Mouse (Mus musculus) T-helper 1 cell (primary cell): ENCODE data around the gene Tfdp2.

ENCODE experiments used
- in situ Hi-C: fragments of 300-600 bp; cut with MboI, MseI; formaldehyde crosslinking; loops from one replicate; pipeline ENCODE4 v1.15.1; 2025; ENCODE audit warnings: high pct_unique_total_duplicates

Tfdp2 gene

GRCm38 (mm10) chr9:96299324-96300008 lies 103.4 kb downstream of the Tfdp2 start:
- in situ Hi-C loops, result no loop called here

- in situ Hi-C loops, result no loop called here
Measured at GRCm38 (mm10) chr9:96308816-96309215, 112.7 kb downstream of the Tfdp2 start.

GRCm38 (mm10) chr9:96312074-96312473 lies 116.0 kb downstream of the Tfdp2 start:
- in situ Hi-C loops, result no loop called here

GRCm38 (mm10) chr9:96319333-96319732 lies 123.3 kb downstream of the Tfdp2 start:
- in situ Hi-C loops, result no loop called here

- in situ Hi-C loops, result no loop called here
Measured at GRCm38 (mm10) chr9:96320551-96320980, 124.5 kb downstream of the Tfdp2 start.

- in situ Hi-C loops, result no loop called here
Measured at GRCm38 (mm10) chr9:96322411-96323152, 126.5 kb downstream of the Tfdp2 start.

- in situ Hi-C loops, result no loop called here
Measured at GRCm38 (mm10) chr9:96324502-96324901, 128.4 kb downstream of the Tfdp2 start.

- in situ Hi-C loops, result no loop called here
Measured at GRCm38 (mm10) chr9:96326496-96326923, 130.4 kb downstream of the Tfdp2 start.

- in situ Hi-C loops, result no loop called here
Measured at GRCm38 (mm10) chr9:96328226-96328625, 132.2 kb downstream of the Tfdp2 start.

- in situ Hi-C loops, result no loop called here
Measured at GRCm38 (mm10) chr9:96331146-96331545, 135.1 kb downstream of the Tfdp2 start.

- in situ Hi-C loops, result no loop called here
Measured at GRCm38 (mm10) chr9:96345750-96346149, 149.7 kb downstream of the Tfdp2 start.

GRCm38 (mm10) chr9:96348885-96349284 lies 152.8 kb downstream of the Tfdp2 start:
- in situ Hi-C loops, result no loop called here

GRCm38 (mm10) chr9:96350010-96350409 lies 153.9 kb downstream of the Tfdp2 start:
- in situ Hi-C loops, result loop anchor here (5.0 kb wide), 1 partner anchor 52 kb away; no protein-coding TSS in a partner anchor

GRCm38 (mm10) chr9:96350476-96350875 lies 154.4 kb downstream of the Tfdp2 start:
- in situ Hi-C loops, result loop anchor here (5.0 kb wide), 1 partner anchor 52 kb away; no protein-coding TSS in a partner anchor

GRCm38 (mm10) chr9:96351771-96352170 lies 155.7 kb downstream of the Tfdp2 start:
- in situ Hi-C loops, result loop anchor here (5.0 kb wide), 1 partner anchor 51 kb away; no protein-coding TSS in a partner anchor

- in situ Hi-C loops, result loop anchor here (5.0 kb wide), 1 partner anchor 49 kb away; no protein-coding TSS in a partner anchor
Measured at GRCm38 (mm10) chr9:96353121-96353769, 157.2 kb downstream of the Tfdp2 start.

GRCm38 (mm10) chr9:96353799-96354198 lies 157.7 kb downstream of the Tfdp2 start:
- in situ Hi-C loops, result loop anchor here (5.0 kb wide), 1 partner anchor 49 kb away; no protein-coding TSS in a partner anchor

GRCm38 (mm10) chr9:96360056-96360455 lies 164.0 kb downstream of the Tfdp2 start:
- in situ Hi-C loops, result no loop called here

GRCm38 (mm10) chr9:96363581-96364140 lies 167.6 kb downstream of the Tfdp2 start:
- in situ Hi-C loops, result no loop called here

GRCm38 (mm10) chr9:96364141-96364838 lies 168.2 kb downstream of the Tfdp2 start, which contains the start of gene Atp1b3:
Atp1b3 (minus strand) TSS chr9:96364442.
- in situ Hi-C loops, result no loop called here

- in situ Hi-C loops, result no loop called here
Measured at GRCm38 (mm10) chr9:96365271-96365872, 169.3 kb downstream of the Tfdp2 start.
